Mouse (Mus musculus) G1E (cell line): ENCODE results near the gene Grin2c.

ENCODE experiments used
- CTCF ChIP-seq: IDR thresholded peaks from 2 replicates; pipeline ENCODE4 v1.5.1; 2012; ENCODE audit warnings: low read depth, low read length, inconsistent platforms, mixed read lengths
- GATA1 ChIP-seq: IDR thresholded peaks from 2 replicates; pipeline ENCODE4 v1.6.1; 2012; ENCODE audit warnings: borderline replicate concordance, low read length, inconsistent platforms, mixed read lengths
- TAL1 ChIP-seq: conservative IDR thresholded peaks from 2 replicates; pipeline ENCODE4 v1.6.1; 2012; ENCODE audit warnings: low read depth, low read length, inconsistent platforms, mixed read lengths

- TF ChIP-seq CTCF (no peak), GATA1 (no peak), TAL1 (no peak)
Measured at GRCm38 (mm10) chr11:115215123-115215522, 51.9 kb downstream of the Grin2c start.
